In genomic region chr1:51915576-51916156, GRCm38 (mm10) we compare ENCODE assay signal across 9 mouse cellular contexts. TPM values are rescaled to one million over a fixed set of nuclear protein-coding genes. Genes with fewer than 3 reads are reported as not detected.
DNase-seq lines count a peak whose midpoint lies in the region; ATAC-seq and TF ChIP-seq lines count a peak whose summit lies in the region.
"Had no signal": no experiment of that assay in that cellular context is flagged by ENCODE, and none has a peak within 500 bp of the region (broad histone marks: within the 10 kb centered on the region; RNA-seq: fewer than 3 reads in every experiment).

TSS of gene Myo1b (minus strand) at chr1:51916071.

- H3K27me3 ChIP-seq in cerebellum, adult 2 months (ENCODE audit: control insufficient read depth, insufficient read depth, low read length) = no peaks in the 10 kb centered on the region
- no peaks in the 10 kb centered on the region for H3K27me3 ChIP-seq in intestine, embryonic 14.5 days (replicated peaks; ENCODE audit: control insufficient read depth, insufficient read depth, low read length)
- peaks cover 5% of the 10 kb centered on the region; the same call in 1 of the 2 replicates for H3K27me3 ChIP-seq in limb, embryonic 13.5 days
- peaks cover 10% of the 10 kb centered on the region for H3K27me3 ChIP-seq in midbrain, embryonic 12.5 days
- H3K27me3 ChIP-seq: CH12.LX had no signal

- H3K4me3 ChIP-seq in cerebellum, adult 2 months (replicated peaks; ENCODE audit: insufficient read depth, low read depth, low read length) = peak within 1 kb of the TSS; percentile 58
- H3K4me3 ChIP-seq in intestine, embryonic 14.5 days (ENCODE audit: low read depth, low read length) = peak within 1 kb of the TSS; percentile 53
- peak within 1 kb of the TSS; percentile 81 for H3K4me3 ChIP-seq in limb, embryonic 13.5 days
- peak within 1 kb of the TSS; percentile 83 for H3K4me3 ChIP-seq in midbrain, embryonic 12.5 days

- TF ChIP-seq CTCF in cerebellum, adult 2 months (IDR thresholded peaks at IDR 0.05; ENCODE audit: borderline replicate concordance, insufficient read depth, low read depth, low read length) = no peak

- H3K36me3 ChIP-seq in intestine, embryonic 14.5 days (ENCODE audit: control insufficient read depth, insufficient read depth, low read length) = 0 out of 2 replicates have a peak, but pooled peaks cover 3% of the 10 kb centered on the region
- H3K36me3 ChIP-seq in limb, embryonic 13.5 days = peaks cover 3% of the 10 kb centered on the region; the same call in 1 of the 2 replicates
- H3K36me3 ChIP-seq in midbrain, embryonic 12.5 days = no peaks in the 10 kb centered on the region

- TF ChIP-seq POLR2A in cerebellum, adult 2 months (IDR thresholded peaks at IDR 0.05; ENCODE audit: borderline replicate concordance, insufficient read depth, low read length) = no peak

- peak; percentile 27 to 35 for DNase-seq in cerebellum, adult 2 months
- no peak for DNase-seq in cerebellum, adult 11 months
- DNase-seq in cerebellum, postnatal 4 days (ENCODE audit: low spot score in 2 of 2) = peak; percentile 25 to 53
- DNase-seq in gastrocnemius, postnatal 4 days (ENCODE audit: low spot score in 2 of 2) = peak; percentile 63 to 76
- DNase-seq in intestine, embryonic 14.5 days (ENCODE audit: low spot score) = peak; percentile 88
- DNase-seq in spleen, postnatal 4 days (ENCODE audit: low spot score in 2 of 2) = peak; percentile 21 to 69

- WGBS in cerebellum, adult 2 months = under 1% methylated on average over 79 of the region's 79 CpGs
- WGBS in intestine, embryonic 14.5 days = under 1% methylated on average over 69 of the region's 79 CpGs
- WGBS in limb, embryonic 13.5 days = 0% methylated on average over 79 of the region's 79 CpGs
- WGBS in midbrain, embryonic 12.5 days = 0% methylated on average over 79 of the region's 79 CpGs

- no peak within 1 kb of the TSS for H3K27ac ChIP-seq in cerebellum, adult 2 months (ENCODE audit: insufficient read depth, low read length)
- peak within 1 kb of the TSS; percentile 73 for H3K27ac ChIP-seq in intestine, embryonic 14.5 days (ENCODE audit: low read depth)
- peak within 1 kb of the TSS; percentile 95 for H3K27ac ChIP-seq in limb, embryonic 13.5 days
- H3K27ac ChIP-seq in midbrain, embryonic 12.5 days (replicated peaks) = peak within 1 kb of the TSS; percentile 93

- no peaks in the 10 kb centered on the region for H3K9me3 ChIP-seq in intestine, embryonic 14.5 days (ENCODE audit: control insufficient read depth, low read length)
- H3K9me3 ChIP-seq in limb, embryonic 13.5 days = peaks cover 3% of the 10 kb centered on the region; the same call in 1 of the 2 replicates
- no peaks in the 10 kb centered on the region for H3K9me3 ChIP-seq in midbrain, embryonic 12.5 days

- peak; percentile 91 for ATAC-seq in intestine, embryonic 14.5 days (replicated peaks; ENCODE audit: low FRiP score, low TSS enrichment, low read depth)
- ATAC-seq in limb, embryonic 13.5 days (ENCODE audit: low FRiP score, low read depth) = peak; percentile 84
- peak; percentile 84 for ATAC-seq in midbrain, embryonic 12.5 days (ENCODE audit: low FRiP score, low read depth)

- peak within 1 kb of the TSS; percentile 54 for H3K4me2 ChIP-seq in intestine, embryonic 14.5 days (ENCODE audit: low read length)
- peak within 1 kb of the TSS; percentile 67 for H3K4me2 ChIP-seq in limb, embryonic 13.5 days (replicated peaks)
- H3K4me2 ChIP-seq in midbrain, embryonic 12.5 days (replicated peaks) = peak within 1 kb of the TSS; percentile 63

- H3K4me1 ChIP-seq in cerebellum, adult 2 months (ENCODE audit: control insufficient read depth, insufficient read depth, low read length) = no peaks in the 10 kb centered on the region
- peaks cover 14% of the 10 kb centered on the region for H3K4me1 ChIP-seq in intestine, embryonic 14.5 days (replicated peaks; ENCODE audit: control insufficient read depth, insufficient read depth, low read length)
- peaks cover 31% of the 10 kb centered on the region for H3K4me1 ChIP-seq in limb, embryonic 13.5 days
- peaks cover 15% of the 10 kb centered on the region for H3K4me1 ChIP-seq in midbrain, embryonic 12.5 days

- H3K9ac ChIP-seq in intestine, embryonic 14.5 days (ENCODE audit: low read length) = peak within 1 kb of the TSS; percentile 85
- peak within 1 kb of the TSS; percentile 96 for H3K9ac ChIP-seq in limb, embryonic 13.5 days
- H3K9ac ChIP-seq in midbrain, embryonic 12.5 days (replicated peaks) = peak within 1 kb of the TSS; percentile 91

RNA-seq across cellular contexts. Expression of gene Myo1b, which starts in this region (rescaled TPM):
- 8.6 and 10.2 TPM in 2 replicates for polyA plus RNA-seq in cerebellum, adult 2 months (2012; rRNA removed)
- 10 to 100 TPM; 58.0 to 63.4 TPM for total RNA-seq in gastrocnemius, postnatal 4 days (2021)
- polyA plus RNA-seq in intestine, embryonic 14.5 days (2014; fragmentation: Nextera tagmentation; extraction: Ambion mirVana) = 69.9 and 89.4 TPM in 2 replicates
- 104 and 106 TPM in 2 replicates for polyA plus RNA-seq in limb, embryonic 13.5 days (2015; fragmentation: Nextera tagmentation; extraction: Ambion mirVana)
- polyA plus RNA-seq in midbrain, embryonic 12.5 days (2016; fragmentation: Nextera tagmentation; extraction: Ambion mirVana) = 111 and 115 TPM in 2 replicates
